Mouse (Mus musculus) limb, embryonic 14.5 days (tissue): Measurements from ENCODE around the gene Nt5c3. TPM values are rescaled to one million over a fixed set of nuclear protein-coding genes. Genes with fewer than 3 reads are reported as not detected.
A peak's percentile ranks its signal among the peaks of the same experiment; 100 is the strongest.

ENCODE experiments used
- ATAC-seq: fragments of 200-750 bp; cut with Nextera tagmentation; 2 replicates; pipeline ENCODE4 v1.8.0; 2017; ENCODE audit warnings: low read depth, moderate number of reproducible peaks, moderate TSS enrichment; ENCODE audit not compliant: low FRiP score
- DNase-seq: peaks from one replicate; pipeline ENCODE4 v3.0.0-alpha.2; 2015; ENCODE audit warnings: low spot score
- H3K27ac ChIP-seq: fragments of 300-500 bp; sonication (generic); replicated peaks from 2 replicates; pipeline ENCODE4 v1.5.1; 2014; ENCODE audit warnings: low read depth, mild to moderate bottlenecking, low read length, moderate library complexity, mixed read lengths
- H3K27me3 ChIP-seq: fragments of 300-500 bp; sonication (generic); 2 replicates; pipeline ENCODE4 v1.6.1; 2014; ENCODE audit warnings: low read length, mixed read lengths; ENCODE audit not compliant: control insufficient read depth, insufficient read depth
- H3K36me3 ChIP-seq: fragments of 300-500 bp; sonication (generic); 2 replicates; pipeline ENCODE4 v1.6.1; 2014; ENCODE audit warnings: mild to moderate bottlenecking, low read length, moderate library complexity, mixed read lengths; ENCODE audit not compliant: control insufficient read depth, insufficient read depth
- H3K4me1 ChIP-seq: fragments of 300-500 bp; sonication (generic); 2 replicates; pipeline ENCODE4 v1.6.1; 2014; ENCODE audit warnings: antibody characterized with exemption, low read length, mixed read lengths; ENCODE audit not compliant: control insufficient read depth, insufficient read depth
- H3K4me2 ChIP-seq: fragments of 300-500 bp; sonication (generic); replicated peaks from 2 replicates; pipeline ENCODE4 v1.6.1; 2014; ENCODE audit warnings: low read depth, mild to moderate bottlenecking, low read length, moderate library complexity; ENCODE audit not compliant: severe bottlenecking
- H3K4me3 ChIP-seq: fragments of 300-500 bp; sonication (generic); replicated peaks from 2 replicates; pipeline ENCODE4 v1.5.1; 2014; ENCODE audit warnings: low read length
- H3K9ac ChIP-seq: fragments of 300-500 bp; sonication (generic); 2 replicates; pipeline ENCODE4 v1.6.1; 2014; ENCODE audit warnings: mild to moderate bottlenecking, low read depth, low read length, moderate library complexity; ENCODE audit not compliant: severe bottlenecking
- H3K9me3 ChIP-seq: fragments of 300-500 bp; sonication (generic); 2 replicates; pipeline ENCODE4 v1.6.1; 2016; ENCODE audit warnings: low read length; ENCODE audit not compliant: control insufficient read depth
- POLR2A ChIP-seq: fragments of 200-500 bp; IDR thresholded peaks from 2 replicates; pipeline ENCODE4 v1.8.0; 2012; ENCODE audit warnings: inconsistent platforms, mild to moderate bottlenecking, moderate library complexity, borderline replicate concordance; ENCODE audit not compliant: insufficient read depth, insufficient read length; ENCODE audit errors: extremely low read depth
- WGBS: fragments of 180-500 bp; shearing (Covaris S2); extraction: QIAGEN DNeasy Blood & Tissue Kit; methylation state at CpG from one replicate; pipeline ENCODE4 v1.1.7; 2014; 5-methylcytosine and 5-hydroxymethylcytosine counted together
- polyA plus RNA-seq, 2 experiments: library from polyadenylated mRNA; depleted of rRNA in 1 of 2; stranded (reverse) in 1 of 2; unstranded in 1 of 2; fragments of >200 nt; fragmentation: Nextera tagmentation in 1 of 2; extraction: Ambion mirVana in 1 of 2; gene quantifications; 2 replicates each; pipeline versions ENCODE4 v1.2.1 to v1.2.3; 2012 to 2014

The Nt5c3 gene
- polyA plus RNA-seq, 2 experiments, result 22.7 to 62.9 TPM

GRCm38 (mm10) chr6:56931648-56932415 lies 8.1 kb upstream of the Nt5c3 start:
- WGBS, result 57% methylated on average over 4 of the region's 4 CpGs
- Histone ChIP-seq H3K27ac (no peak overlapping the region), H3K9me3 (no peaks in the 10 kb centered on the region; the same call in 1 of the 2 replicates), H3K4me2 (no peak overlapping the region), H3K9ac (no peak overlapping the region), H3K27me3 (no peaks in the 10 kb centered on the region), H3K36me3 (no peaks in the 10 kb centered on the region), H3K4me3 (no peak overlapping the region), H3K4me1 (no peaks in the 10 kb centered on the region)
- no peak for DNase-seq
- no peak for TF ChIP-seq POLR2A
- peak; percentile 57; the same call in 1 of the 2 replicates for ATAC-seq

- under 1% methylated on average over 25 of the region's 25 CpGs for WGBS
- 0 out of 2 replicates have a peak, but pooled peaks have one; percentile 2 for ATAC-seq
- H3K36me3 ChIP-seq, result no peaks in the 10 kb centered on the region
Measured at GRCm38 (mm10) chr6:56923331-56923725, 404 bp downstream of the Nt5c3 start.

GRCm38 (mm10) chr6:56920222-56921092 lies 3.3 kb downstream of the Nt5c3 start:
- Histone ChIP-seq H3K9ac (no peak overlapping the region), H3K36me3 (no peaks in the 10 kb centered on the region), H3K4me2 (no peak overlapping the region), H3K27me3 (no peaks in the 10 kb centered on the region), H3K9me3 (no peaks in the 10 kb centered on the region), H3K27ac (no peak overlapping the region), H3K4me3 (no peak overlapping the region), H3K4me1 (peaks cover 2% of the 10 kb centered on the region; the same call in 1 of the 2 replicates)
- 80% methylated on average over 12 of the region's 12 CpGs for WGBS
- ATAC-seq (no peak), DNase-seq (no peak)
- TF ChIP-seq POLR2A, result no peak

More at GRCm38 (mm10) chr6:56923331-56923725, 404 bp downstream of the Nt5c3 start:
- no peak for TF ChIP-seq POLR2A
- Histone ChIP-seq H3K4me2 (peak overlapping the region; percentile 54), H3K27ac (peak overlapping the region; percentile 88), H3K4me3 (peak overlapping the region; percentile 70), H3K27me3 (no peaks in the 10 kb centered on the region), H3K9ac (peak overlapping the region; percentile 76), H3K9me3 (no peaks in the 10 kb centered on the region; the same call in 1 of the 2 replicates), H3K4me1 (peaks cover 2% of the 10 kb centered on the region; the same call in 1 of the 2 replicates)
- DNase-seq, result peak; percentile 48

- H3K4me2 ChIP-seq, result no peak overlapping the region
- no peaks in the 10 kb centered on the region for H3K9me3 ChIP-seq
- no peak overlapping the region for H3K4me3 ChIP-seq
- no peaks in the 10 kb centered on the region for H3K27me3 ChIP-seq
- H3K4me1 ChIP-seq, result no peaks in the 10 kb centered on the region; the same call in 1 of the 2 replicates
- no peaks in the 10 kb centered on the region for H3K36me3 ChIP-seq
- H3K9ac ChIP-seq, result no peak overlapping the region
- 80% methylated on average over 7 of the region's 7 CpGs for WGBS
- no peak for TF ChIP-seq POLR2A
- DNase-seq, result no peak
- H3K27ac ChIP-seq, result no peak overlapping the region
- no peak for ATAC-seq
Measured at GRCm38 (mm10) chr6:56919330-56920044, 4.2 kb downstream of the Nt5c3 start.
